Mouse (Mus musculus): ENCODE results near the gene Opn4. TPM values are rescaled to one million over a fixed set of nuclear protein-coding genes. Genes with fewer than 3 reads are reported as not detected.

Gene Opn4
- polyA plus RNA-seq (2012; rRNA removed), result not detected in 2 replicates
- not detected in 2 replicates for polyA plus RNA-seq (2014; fragmentation: Nextera tagmentation; extraction: Ambion mirVana)

GRCm38 (mm10) chr14:34599941-34600340, at the start of gene Opn4:
Gene Opn4 (minus strand): TSS chr14:34600142.
- H3K27ac ChIP-seq, result no peak within 1 kb of the TSS
- no peaks in the 10 kb centered on the region for H3K4me1 ChIP-seq (replicated peaks; ENCODE audit: control insufficient read depth in 2 of 2, insufficient read depth in 2 of 2, low read length in 1 of 2)
- no peak within 1 kb of the TSS for H3K4me2 ChIP-seq (ENCODE audit: low read depth)
- H3K4me3 ChIP-seq (ENCODE audit: insufficient read depth in 1 of 2, low read depth in 2 of 2, low read length in 2 of 2), result no peak within 1 kb of the TSS
- no peaks in the 10 kb centered on the region for H3K36me3 ChIP-seq (replicated peaks; ENCODE audit: control insufficient read depth, insufficient read depth, low read depth)
- H3K27me3 ChIP-seq (ENCODE audit: control insufficient read depth, insufficient read depth, low read length), result no peaks in the 10 kb centered on the region
- WGBS (ENCODE audit: insufficient replicate concordance), result 70% methylated on average over 8 of the region's 8 CpGs
- H3K9ac ChIP-seq (replicated peaks), result no peak within 1 kb of the TSS
- TF ChIP-seq CTCF (IDR thresholded peaks at IDR 0.05; ENCODE audit: low read depth), result no peak
- TF ChIP-seq EP300 (IDR thresholded peaks at IDR 0.05; ENCODE audit: low read depth), result no peak
- H3K9me3 ChIP-seq (ENCODE audit: control insufficient read depth, low read length), result no peaks in the 10 kb centered on the region
- no peak for ATAC-seq (ENCODE audit: insufficient read depth)
- DNase-seq (ENCODE audit: low read depth in 3 of 3, low spot score in 3 of 3), result no peak

GRCm38 (mm10) chr14:34647870-34648475, 48.0 kb upstream of the Opn4 start:
- H3K4me3 ChIP-seq (ENCODE audit: insufficient read depth in 1 of 2, low read depth in 2 of 2, low read length in 2 of 2), result no peak overlapping the region
- ATAC-seq (ENCODE audit: insufficient read depth) (no peak), DNase-seq (ENCODE audit: low read depth in 3 of 3, low spot score in 3 of 3) (no peak)
- H3K27ac ChIP-seq, result no peak overlapping the region
- H3K36me3 ChIP-seq (replicated peaks; ENCODE audit: control insufficient read depth, insufficient read depth, low read depth), result no peaks in the 10 kb centered on the region
- no peaks in the 10 kb centered on the region for H3K9me3 ChIP-seq (ENCODE audit: control insufficient read depth, low read length)
- TF ChIP-seq EP300 (IDR thresholded peaks at IDR 0.05; ENCODE audit: low read depth) (no peak), CTCF (IDR thresholded peaks at IDR 0.05; ENCODE audit: low read depth) (no peak)
- WGBS (ENCODE audit: insufficient replicate concordance), result 68% methylated on average over 8 of the region's 8 CpGs
- no peaks in the 10 kb centered on the region for H3K27me3 ChIP-seq (ENCODE audit: control insufficient read depth, insufficient read depth, low read length)
- H3K4me2 ChIP-seq (ENCODE audit: low read depth), result no peak overlapping the region
- peaks cover 0 to 5% of the 10 kb centered on the region in 2 experiments; a peak in 1 of 4 replicates for H3K4me1 ChIP-seq (replicated peaks; ENCODE audit: control insufficient read depth in 2 of 2, insufficient read depth in 2 of 2, low read length in 1 of 2)
- H3K9ac ChIP-seq (replicated peaks), result no peak overlapping the region

- Histone ChIP-seq H3K9me3 (ENCODE audit: control insufficient read depth, low read length) (no peaks in the 10 kb centered on the region), H3K4me1 (replicated peaks; ENCODE audit: control insufficient read depth in 2 of 2, insufficient read depth in 2 of 2, low read length in 1 of 2) (peaks cover 0 to 5% of the 10 kb centered on the region in 2 experiments; a peak in 1 of 4 replicates), H3K36me3 (replicated peaks; ENCODE audit: control insufficient read depth, insufficient read depth, low read depth) (no peaks in the 10 kb centered on the region), H3K27me3 (ENCODE audit: control insufficient read depth, insufficient read depth, low read length) (no peaks in the 10 kb centered on the region), H3K4me2 (ENCODE audit: low read depth) (no peak overlapping the region), H3K4me3 (ENCODE audit: insufficient read depth in 1 of 2, low read depth in 2 of 2, low read length in 2 of 2) (no peak overlapping the region), H3K9ac (replicated peaks) (no peak overlapping the region), H3K27ac (no peak overlapping the region)
- WGBS (ENCODE audit: insufficient replicate concordance), result 62% methylated on average over 7 of the region's 7 CpGs
- no peak for DNase-seq (ENCODE audit: low read depth in 3 of 3, low spot score in 3 of 3)
- ATAC-seq (ENCODE audit: insufficient read depth), result no peak
- TF ChIP-seq EP300 (IDR thresholded peaks at IDR 0.05; ENCODE audit: low read depth), result no peak
- no peak for TF ChIP-seq CTCF (IDR thresholded peaks at IDR 0.05; ENCODE audit: low read depth)
Measured at GRCm38 (mm10) chr14:34644140-34644539, 44.2 kb upstream of the Opn4 start.

- Histone ChIP-seq H3K4me2 (ENCODE audit: low read depth) (no peak overlapping the region), H3K27me3 (ENCODE audit: control insufficient read depth, insufficient read depth, low read length) (no peaks in the 10 kb centered on the region), H3K4me3 (ENCODE audit: insufficient read depth in 1 of 2, low read depth in 2 of 2, low read length in 2 of 2) (no peak overlapping the region), H3K9ac (replicated peaks) (no peak overlapping the region), H3K27ac (no peak overlapping the region), H3K4me1 (replicated peaks; ENCODE audit: control insufficient read depth in 2 of 2, insufficient read depth in 2 of 2, low read length in 1 of 2) (peaks cover 8 to 16% of the 10 kb centered on the region in 2 experiments), H3K9me3 (ENCODE audit: control insufficient read depth, low read length) (no peaks in the 10 kb centered on the region), H3K36me3 (replicated peaks; ENCODE audit: control insufficient read depth, insufficient read depth, low read depth) (no peaks in the 10 kb centered on the region)
- ATAC-seq (ENCODE audit: insufficient read depth) (no peak), DNase-seq (ENCODE audit: low read depth in 3 of 3, low spot score in 3 of 3) (no peak)
- TF ChIP-seq CTCF (IDR thresholded peaks at IDR 0.05; ENCODE audit: low read depth), result no peak
- WGBS (ENCODE audit: insufficient replicate concordance), result 77% methylated on average over 6 of the region's 6 CpGs
Measured at GRCm38 (mm10) chr14:34635721-34636120, 35.8 kb upstream of the Opn4 start.

GRCm38 (mm10) chr14:34635192-34635591, 35.2 kb upstream of the Opn4 start:
- Histone ChIP-seq H3K4me1 (replicated peaks; ENCODE audit: control insufficient read depth in 2 of 2, insufficient read depth in 2 of 2, low read length in 1 of 2) (peaks cover 8 to 16% of the 10 kb centered on the region in 2 experiments), H3K9me3 (ENCODE audit: control insufficient read depth, low read length) (no peaks in the 10 kb centered on the region), H3K27ac (no peak overlapping the region), H3K4me2 (ENCODE audit: low read depth) (no peak overlapping the region), H3K27me3 (ENCODE audit: control insufficient read depth, insufficient read depth, low read length) (no peaks in the 10 kb centered on the region), H3K4me3 (ENCODE audit: insufficient read depth in 1 of 2, low read depth in 2 of 2, low read length in 2 of 2) (no peak overlapping the region), H3K9ac (replicated peaks) (no peak overlapping the region), H3K36me3 (replicated peaks; ENCODE audit: control insufficient read depth, insufficient read depth, low read depth) (no peaks in the 10 kb centered on the region)
- ATAC-seq (ENCODE audit: insufficient read depth) (no peak), DNase-seq (ENCODE audit: low read depth in 3 of 3, low spot score in 3 of 3) (no peak)
- WGBS (ENCODE audit: insufficient replicate concordance), result 54% methylated on average over 7 of the region's 7 CpGs
- TF ChIP-seq EP300 (IDR thresholded peaks at IDR 0.05; ENCODE audit: low read depth) (no peak), CTCF (IDR thresholded peaks at IDR 0.05; ENCODE audit: low read depth) (no peak)

Measured in liver, embryonic 14.5 days (tissue).